Mouse (Mus musculus) CH12.LX (cell line): ENCODE data around the gene Grwd1.

Experiments used
- BHLHE40 ChIP-seq: IDR thresholded peaks from 2 replicates; pipeline ENCODE4 v1.6.1; 2011; ENCODE audit warnings: mild to moderate bottlenecking, low read depth, low read length, improper control_type of control experiment
- CTCF ChIP-seq, 2 experiments: IDR thresholded peaks in 1 of 2; conservative IDR thresholded peaks in 1 of 2; 2 replicates each; pipeline ENCODE4 v1.5.1; 2011 to 2012; ENCODE audit warnings: low read depth in 2 of 2, low read length in 2 of 2, improper control_type of control experiment in 1 of 2, inconsistent platforms in 1 of 2, mild to moderate bottlenecking in 1 of 2, moderate library complexity in 1 of 2
- MAX ChIP-seq: IDR thresholded peaks from 2 replicates; pipeline ENCODE4 v1.6.1; 2011; ENCODE audit warnings: low read length, improper control_type of control experiment

GRCm38 (mm10) chr7:45819843-45820242 is 10.9 kb downstream of the Grwd1 start:
- TF ChIP-seq BHLHE40: no peak
- no peak for TF ChIP-seq CTCF (conservative IDR thresholded peaks at IDR 0.05 in 1 of 2, IDR thresholded peaks at IDR 0.05 in 1 of 2; ENCODE audit: low read depth in 2 of 2, low read length in 2 of 2)
- no peak for TF ChIP-seq MAX
